Mouse (Mus musculus): Measurements from ENCODE around the gene Snx18. TPM values are rescaled to one million over a fixed set of nuclear protein-coding genes. Genes with fewer than 3 reads are reported as not detected.

Snx18 gene
- polyA plus RNA-seq, 1 experiment from 2014 or later, result 20.8 TPM

- 90% methylated on average over 13 of the region's 13 CpGs for WGBS
- ATAC-seq (ENCODE audit: low FRiP score, low read depth), result no peak
- Histone ChIP-seq H3K9ac (replicated peaks) (no peak overlapping the region), H3K9me3 (no peaks in the 10 kb centered on the region), H3K27ac (replicated peaks) (no peak overlapping the region), H3K4me3 (no peak overlapping the region), H3K36me3 (no peaks in the 10 kb centered on the region), H3K4me1 (no peaks in the 10 kb centered on the region), H3K4me2 (replicated peaks) (no peak overlapping the region), H3K27me3 (no peaks in the 10 kb centered on the region)
Measured at GRCm38 (mm10) chr13:113574232-113574631, 44.1 kb downstream of the Snx18 start.

GRCm38 (mm10) chr13:113573377-113573776 is 45.0 kb downstream of the Snx18 start:
- H3K9me3 ChIP-seq, result no peaks in the 10 kb centered on the region
- WGBS, result 86% methylated on average over 2 of the region's 2 CpGs
- H3K4me3 ChIP-seq, result no peak overlapping the region
- H3K9ac ChIP-seq (replicated peaks), result no peak overlapping the region
- H3K4me1 ChIP-seq, result no peaks in the 10 kb centered on the region
- no peak overlapping the region for H3K27ac ChIP-seq (replicated peaks)
- no peaks in the 10 kb centered on the region for H3K27me3 ChIP-seq
- no peaks in the 10 kb centered on the region for H3K36me3 ChIP-seq
- no peak for ATAC-seq (ENCODE audit: low FRiP score, low read depth)
- no peak overlapping the region for H3K4me2 ChIP-seq (replicated peaks)

GRCm38 (mm10) chr13:113572046-113572686 is 46.2 kb downstream of the Snx18 start:
- ATAC-seq (ENCODE audit: low FRiP score, low read depth), result no peak
- H3K4me2 ChIP-seq (replicated peaks), result no peak overlapping the region
- 90% methylated on average over 9 of the region's 9 CpGs for WGBS

DNA sequence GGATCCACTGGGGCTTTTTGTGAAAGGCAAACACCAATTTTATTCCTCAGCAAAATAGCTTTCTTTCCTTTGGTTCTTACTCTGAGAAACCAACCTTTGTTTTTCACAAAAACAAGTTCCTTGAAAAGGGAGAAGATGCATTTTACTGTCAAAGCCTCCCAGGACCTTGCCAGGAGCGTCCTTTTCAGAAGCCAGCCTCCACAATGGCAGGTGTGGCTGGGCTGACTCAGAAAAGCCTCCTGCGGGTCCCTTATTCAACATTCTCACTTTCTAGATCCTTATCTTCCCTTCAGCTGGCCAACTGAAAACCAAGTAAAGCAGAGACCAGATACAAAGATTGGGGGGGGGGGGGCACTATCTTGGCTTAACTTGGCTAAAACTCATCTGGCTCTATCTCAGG is 48.8 kb downstream of the Snx18 start:
- no peak for ATAC-seq (ENCODE audit: low FRiP score, low read depth)
- 10% methylated on average over 2 of the region's 2 CpGs for WGBS
- Histone ChIP-seq H3K4me2 (replicated peaks) (no peak overlapping the region), H3K4me1 (no peaks in the 10 kb centered on the region), H3K4me3 (no peak overlapping the region), H3K27ac (replicated peaks) (no peak overlapping the region), H3K36me3 (no peaks in the 10 kb centered on the region), H3K9ac (replicated peaks) (no peak overlapping the region), H3K27me3 (no peaks in the 10 kb centered on the region), H3K9me3 (no peaks in the 10 kb centered on the region)

More at GRCm38 (mm10) chr13:113572046-113572686, 46.2 kb downstream of the Snx18 start:
- no peaks in the 10 kb centered on the region for H3K27me3 ChIP-seq
- no peak overlapping the region for H3K9ac ChIP-seq (replicated peaks)
- no peaks in the 10 kb centered on the region for H3K36me3 ChIP-seq
- H3K27ac ChIP-seq (replicated peaks), result no peak overlapping the region
- H3K4me1 ChIP-seq, result no peaks in the 10 kb centered on the region
- H3K4me3 ChIP-seq, result no peak overlapping the region
- no peaks in the 10 kb centered on the region for H3K9me3 ChIP-seq

DNA sequence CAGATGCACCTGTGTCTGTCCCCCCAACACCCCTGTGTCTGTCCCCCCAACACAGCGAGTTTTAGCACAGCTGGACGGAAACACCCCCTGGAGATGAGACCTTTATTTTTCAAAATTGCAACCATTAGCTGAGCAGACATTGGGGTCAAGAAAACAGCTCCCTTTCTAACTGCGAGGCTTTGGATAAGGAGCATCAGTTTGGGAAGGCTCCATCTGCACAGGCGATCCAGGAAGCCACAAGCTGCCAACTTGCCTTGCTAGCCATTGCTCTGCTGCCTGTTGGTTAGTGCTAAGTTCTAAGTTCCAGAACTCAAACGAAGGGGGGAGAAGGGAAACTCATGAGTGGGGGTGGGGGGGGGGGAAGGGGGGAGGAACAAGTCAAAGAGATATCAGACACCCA is 51.4 kb downstream of the Snx18 start:
- Histone ChIP-seq H3K9me3 (no peaks in the 10 kb centered on the region), H3K27me3 (no peaks in the 10 kb centered on the region), H3K9ac (replicated peaks) (no peak overlapping the region), H3K27ac (replicated peaks) (no peak overlapping the region), H3K36me3 (no peaks in the 10 kb centered on the region), H3K4me1 (no peaks in the 10 kb centered on the region), H3K4me3 (no peak overlapping the region), H3K4me2 (replicated peaks) (no peak overlapping the region)
- no peak for ATAC-seq (ENCODE audit: low FRiP score, low read depth)
- WGBS, result 85% methylated on average over 5 of the region's 5 CpGs

GRCm38 (mm10) chr13:113566411-113566810 is 52.0 kb downstream of the Snx18 start:
- ATAC-seq (ENCODE audit: low FRiP score, low read depth), result no peak
- H3K4me3 ChIP-seq, result no peak overlapping the region
- no peak overlapping the region for H3K4me2 ChIP-seq (replicated peaks)
- no peaks in the 10 kb centered on the region for H3K4me1 ChIP-seq
- no peaks in the 10 kb centered on the region for H3K36me3 ChIP-seq
- no peak overlapping the region for H3K9ac ChIP-seq (replicated peaks)
- H3K9me3 ChIP-seq, result no peaks in the 10 kb centered on the region
- WGBS, result 93% methylated on average over 7 of the region's 7 CpGs
- H3K27ac ChIP-seq (replicated peaks), result no peak overlapping the region
- H3K27me3 ChIP-seq, result no peaks in the 10 kb centered on the region

DNA sequence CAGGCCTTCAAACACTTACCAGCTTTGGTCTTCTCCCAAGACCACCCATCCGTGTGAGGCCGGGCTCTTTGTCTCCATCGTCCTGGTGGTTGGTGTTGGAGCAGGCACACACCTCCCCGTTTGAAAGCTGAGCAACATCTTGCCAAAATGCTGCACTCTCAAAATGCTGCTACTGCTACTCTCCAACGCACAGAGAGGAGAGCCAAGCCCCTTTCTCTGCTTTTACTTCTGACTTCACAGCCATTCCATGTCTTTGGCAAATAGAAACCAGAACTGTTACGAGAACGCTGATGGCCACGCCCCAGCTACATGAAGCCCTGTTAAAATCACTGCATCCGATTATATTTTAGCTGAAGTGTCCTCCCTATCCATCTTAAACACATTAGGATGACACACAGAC is 58.7 kb downstream of the Snx18 start:
- H3K36me3 ChIP-seq, result no peaks in the 10 kb centered on the region

GRCm38 (mm10) chr13:113556538-113556937 is 61.8 kb downstream of the Snx18 start:
- H3K36me3 ChIP-seq, result no peaks in the 10 kb centered on the region
- H3K4me2 ChIP-seq (replicated peaks), result no peak overlapping the region
- H3K27me3 ChIP-seq, result no peaks in the 10 kb centered on the region
- no peaks in the 10 kb centered on the region for H3K4me1 ChIP-seq
- H3K4me3 ChIP-seq, result no peak overlapping the region
- no peak overlapping the region for H3K27ac ChIP-seq (replicated peaks)
- no peak for ATAC-seq (ENCODE audit: low FRiP score, low read depth)
- no peak overlapping the region for H3K9ac ChIP-seq (replicated peaks)
- H3K9me3 ChIP-seq, result no peaks in the 10 kb centered on the region

More for the DNA sequence above, 58.7 kb downstream of the Snx18 start:
- Histone ChIP-seq H3K4me1 (no peaks in the 10 kb centered on the region), H3K4me2 (replicated peaks) (no peak overlapping the region), H3K4me3 (no peak overlapping the region), H3K9ac (replicated peaks) (no peak overlapping the region), H3K27ac (replicated peaks) (no peak overlapping the region), H3K9me3 (no peaks in the 10 kb centered on the region), H3K27me3 (no peaks in the 10 kb centered on the region)
- ATAC-seq (ENCODE audit: low FRiP score, low read depth), result no peak
- 91% methylated on average over 9 of the region's 9 CpGs for WGBS

GRCm38 (mm10) chr13:113555226-113555625 is 63.1 kb downstream of the Snx18 start:
- Histone ChIP-seq H3K36me3 (no peaks in the 10 kb centered on the region), H3K27me3 (no peaks in the 10 kb centered on the region), H3K4me1 (no peaks in the 10 kb centered on the region), H3K4me3 (no peak overlapping the region), H3K27ac (replicated peaks) (no peak overlapping the region), H3K9me3 (no peaks in the 10 kb centered on the region), H3K4me2 (replicated peaks) (no peak overlapping the region), H3K9ac (replicated peaks) (no peak overlapping the region)
- no peak for ATAC-seq (ENCODE audit: low FRiP score, low read depth)
- WGBS, result 84% methylated on average over 2 of the region's 2 CpGs

- no peak overlapping the region for H3K4me3 ChIP-seq
- H3K9me3 ChIP-seq, result no peaks in the 10 kb centered on the region
- no peaks in the 10 kb centered on the region for H3K27me3 ChIP-seq
- H3K4me1 ChIP-seq, result no peaks in the 10 kb centered on the region
- ATAC-seq (ENCODE audit: low FRiP score, low read depth), result no peak
- 82% methylated on average over 5 of the region's 5 CpGs for WGBS
- H3K36me3 ChIP-seq, result no peaks in the 10 kb centered on the region
- no peak overlapping the region for H3K4me2 ChIP-seq (replicated peaks)
- H3K27ac ChIP-seq (replicated peaks), result no peak overlapping the region
- H3K9ac ChIP-seq (replicated peaks), result no peak overlapping the region
Measured at GRCm38 (mm10) chr13:113553603-113554230, 64.6 kb downstream of the Snx18 start.

GRCm38 (mm10) chr13:113552341-113552740 is 66.0 kb downstream of the Snx18 start:
- WGBS, result 82% methylated on average over 1 of the region's 1 CpGs
- Histone ChIP-seq H3K4me3 (no peak overlapping the region), H3K27me3 (no peaks in the 10 kb centered on the region), H3K4me1 (no peaks in the 10 kb centered on the region), H3K4me2 (replicated peaks) (no peak overlapping the region), H3K9me3 (no peaks in the 10 kb centered on the region), H3K9ac (replicated peaks) (no peak overlapping the region), H3K27ac (replicated peaks) (no peak overlapping the region), H3K36me3 (no peaks in the 10 kb centered on the region)
- ATAC-seq (ENCODE audit: low FRiP score, low read depth), result no peak

DNA sequence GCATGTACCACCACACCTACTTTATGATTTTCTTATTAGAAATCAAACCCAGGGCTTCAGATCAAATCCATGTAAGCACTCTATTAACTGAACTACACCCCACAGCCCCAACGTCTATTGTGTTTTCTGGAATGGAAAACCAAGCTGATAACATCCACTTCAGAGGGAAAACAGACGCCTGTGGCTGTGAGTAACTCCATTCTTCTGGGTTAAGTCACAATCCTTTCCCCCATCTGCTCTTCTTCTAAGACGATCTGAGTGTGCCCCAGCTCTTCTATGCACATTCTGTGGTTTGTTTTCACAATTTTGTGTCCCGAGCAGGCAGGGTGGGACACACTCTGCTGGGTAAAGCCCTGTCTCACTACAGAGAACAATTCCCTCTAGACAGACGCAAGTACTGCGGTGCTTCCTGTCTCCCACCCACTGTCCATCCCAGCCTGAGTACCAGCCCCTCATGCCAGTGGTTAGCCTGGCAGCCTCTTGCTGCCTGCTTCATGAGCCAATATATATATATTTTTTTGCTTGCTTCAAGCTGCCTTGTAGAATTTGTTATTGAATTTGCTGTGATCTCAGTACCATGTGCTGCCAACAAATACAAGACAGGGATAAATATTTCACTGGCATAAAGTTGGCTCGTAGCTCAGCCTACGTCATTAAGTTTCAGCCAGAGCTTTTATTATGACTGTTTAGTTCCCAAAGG is 67.3 kb downstream of the Snx18 start:
- no peak for ATAC-seq (ENCODE audit: low FRiP score, low read depth)
- H3K36me3 ChIP-seq, result no peaks in the 10 kb centered on the region
- 79% methylated on average over 8 of the region's 8 CpGs for WGBS

More for the DNA sequence above, 67.3 kb downstream of the Snx18 start:
- no peak overlapping the region for H3K9ac ChIP-seq (replicated peaks)
- no peak overlapping the region for H3K4me2 ChIP-seq (replicated peaks)
- no peak overlapping the region for H3K4me3 ChIP-seq
- no peak overlapping the region for H3K27ac ChIP-seq (replicated peaks)
- no peaks in the 10 kb centered on the region for H3K27me3 ChIP-seq
- no peaks in the 10 kb centered on the region for H3K4me1 ChIP-seq
- H3K9me3 ChIP-seq, result no peaks in the 10 kb centered on the region

Measured in midbrain, embryonic 12.5 days (tissue).